Mouse (Mus musculus): ENCODE measurements around the gene Guf1. TPM values are rescaled to one million over a fixed set of nuclear protein-coding genes. Genes with fewer than 3 reads are reported as not detected.

Guf1 gene
- total RNA-seq (2021) (10 to 100 TPM; 16.5 to 20.0 TPM), polyA plus RNA-seq (2012; rRNA removed) (21.0 and 27.1 TPM in 2 replicates)
- long read RNA-seq, full-length matches to known transcripts: 15 of 24 reads
- long read RNA-seq, partial matches to known transcripts: 1 of 24 reads
- long read RNA-seq, other reads (novel, unspliced or antisense): 8 of 24 reads

DNA sequence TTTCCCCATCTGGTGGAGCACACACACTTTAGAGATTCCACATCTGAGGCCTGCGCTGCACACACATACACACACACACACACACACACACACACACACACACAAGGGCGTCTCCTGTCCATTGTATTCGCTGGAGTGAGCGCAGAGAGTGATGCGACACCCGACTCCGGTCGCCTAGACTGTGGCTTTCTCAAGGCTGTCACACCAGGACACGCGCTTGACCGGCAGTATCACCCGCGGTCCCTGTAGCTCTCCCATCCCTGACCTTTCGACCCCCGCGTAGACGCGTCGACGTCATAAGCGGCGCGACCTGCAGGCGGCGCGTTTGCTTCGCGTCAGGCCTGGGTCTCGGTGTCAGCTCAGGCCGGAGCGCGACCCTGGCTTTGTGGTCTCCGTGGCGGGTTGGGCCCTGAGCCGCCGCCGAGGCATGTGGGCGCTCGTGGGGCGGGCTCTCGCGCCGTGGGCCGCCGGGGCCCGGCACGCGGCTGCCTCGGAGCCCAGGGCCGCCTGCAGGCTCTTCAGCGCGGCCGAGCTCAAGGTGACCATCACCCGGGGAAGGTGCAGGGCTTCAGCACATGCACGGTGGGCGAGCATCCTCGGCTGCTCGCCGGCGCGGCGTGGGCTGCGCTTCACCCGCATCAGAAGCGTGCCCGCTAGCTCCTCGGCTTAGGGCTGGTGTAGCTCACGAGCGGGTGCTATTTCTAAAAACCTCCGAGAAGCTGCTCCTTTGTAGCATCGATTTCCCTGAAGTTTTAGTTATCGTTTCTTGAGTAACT lies at the start of gene Guf1:
Gene Guf1, plus strand, starts transcription at position 296 of the 776 bp plus-strand sequence.
- peak; percentile 96 for DNase-seq

- no peak for DNase-seq
Observed at GRCm38 (mm10) chr5:69507045-69507444, 49.7 kb upstream of the Guf1 start.

DNA sequence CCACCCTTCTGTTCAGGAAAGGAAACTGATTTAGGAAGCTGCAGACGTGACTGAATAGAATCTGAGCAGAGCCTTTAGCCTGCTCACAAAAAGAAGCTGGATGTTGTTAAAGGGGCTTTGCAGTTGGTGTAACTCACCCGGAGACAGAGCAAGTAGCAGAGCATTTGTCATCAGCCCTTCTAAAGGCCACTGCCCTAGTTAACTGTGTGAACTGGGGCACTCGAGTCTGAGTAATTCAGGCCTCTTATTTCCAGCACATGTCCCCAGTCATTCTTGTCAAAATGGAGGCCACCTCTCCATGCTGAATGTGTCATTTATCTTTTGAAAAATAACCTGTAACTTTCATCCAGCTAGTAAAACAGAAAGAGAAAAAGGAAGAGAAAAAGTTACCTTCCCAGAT lies 45.1 kb upstream of the Guf1 start:
- peak; percentile 8 for DNase-seq

DNA sequence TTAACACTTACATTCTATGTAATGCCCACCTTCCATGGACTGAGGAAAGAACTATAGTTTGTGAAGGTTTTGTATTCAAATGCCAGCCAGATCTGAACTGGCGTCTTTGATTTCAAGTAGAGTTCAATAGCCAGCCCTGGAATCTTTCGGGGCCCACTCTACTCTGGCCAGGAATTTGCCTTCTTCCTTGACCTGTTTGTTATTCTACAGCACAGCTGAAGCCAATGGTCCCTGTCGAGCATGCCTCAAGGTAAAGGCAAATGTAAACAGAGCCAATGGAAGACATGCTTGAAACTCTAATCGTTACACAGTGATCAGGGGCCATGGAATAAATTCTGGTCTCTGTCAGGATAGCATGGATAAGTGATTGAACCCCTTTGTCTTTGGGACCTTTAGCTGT lies 44.5 kb upstream of the Guf1 start:
- no peak for DNase-seq

- peak; percentile 31 for DNase-seq
Observed at GRCm38 (mm10) chr5:69520661-69521278, 36.0 kb upstream of the Guf1 start.

- no peak for DNase-seq
Observed at GRCm38 (mm10) chr5:69522064-69522463, 34.7 kb upstream of the Guf1 start.

- DNase-seq: no peak
Observed at GRCm38 (mm10) chr5:69523944-69524343, 32.8 kb upstream of the Guf1 start.

GRCm38 (mm10) chr5:69541680-69542079 lies 15.0 kb upstream of the Guf1 start:
- DNase-seq: no peak

DNA sequence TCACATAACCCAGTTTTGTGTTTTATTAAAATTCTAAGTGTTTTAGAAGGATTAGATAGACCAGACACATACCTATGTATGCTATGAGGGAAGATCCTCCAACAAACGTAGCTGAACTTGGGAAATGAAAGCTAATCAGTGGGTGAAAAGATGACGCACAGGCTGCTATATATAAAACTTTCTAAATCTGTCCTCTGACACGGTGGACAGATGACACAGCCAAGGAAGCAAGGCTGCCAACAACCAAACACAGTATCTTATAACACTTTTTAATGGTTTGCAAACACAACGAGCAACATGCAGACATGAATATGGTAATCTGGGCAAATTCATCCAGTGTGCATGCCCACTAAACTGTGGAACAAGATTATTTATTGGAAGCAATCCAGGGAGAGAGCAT lies 14.2 kb upstream of the Guf1 start, which contains the start of gene Yipf7:
Gene Yipf7, minus strand, starts transcription at position 160 of the 400 bp plus-strand sequence.
- no peak for DNase-seq

GRCm38 (mm10) chr5:69557404-69557935 lies 747 bp downstream of the Guf1 start:
- DNase-seq: no peak

DNA sequence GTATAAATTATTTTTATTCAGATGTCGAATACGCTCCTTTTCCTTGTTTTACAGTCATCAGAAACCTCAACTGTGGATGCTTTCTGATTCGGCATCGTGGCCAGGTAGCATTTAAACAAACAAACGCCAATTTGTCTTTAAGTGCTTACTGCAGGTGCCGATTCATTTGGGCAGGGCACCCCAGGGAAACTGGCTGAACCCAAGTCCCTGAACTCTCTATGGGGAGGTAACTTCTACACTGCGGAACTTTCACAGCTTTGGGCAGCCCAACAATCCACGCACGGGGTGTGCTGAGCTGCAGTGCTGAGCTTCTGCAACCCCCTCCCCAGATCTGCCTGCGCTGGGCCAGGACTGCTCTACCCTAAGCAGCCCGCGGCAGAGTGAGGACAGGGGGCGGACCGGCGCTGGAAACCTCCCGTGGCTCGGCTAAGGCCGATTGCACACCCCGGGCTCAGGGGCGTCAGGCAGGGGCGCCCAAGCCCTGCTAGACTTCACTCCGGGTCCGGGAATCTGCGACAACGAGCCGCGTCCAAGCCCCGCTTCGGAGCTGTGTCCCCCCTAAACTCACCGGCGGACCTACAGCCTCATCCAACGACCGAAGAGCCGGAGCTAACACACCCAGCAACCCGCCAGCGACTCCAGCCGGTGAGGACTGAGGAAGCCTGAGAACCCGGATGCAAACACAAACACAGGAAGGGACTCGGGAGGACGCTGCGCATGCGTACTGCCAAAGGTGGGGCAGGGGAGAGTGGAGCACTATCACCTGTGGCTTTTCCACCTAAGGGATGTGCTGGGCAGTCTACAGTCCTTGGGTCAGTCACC lies 35.1 kb downstream of the Guf1 start, which contains the start of gene Gnpda2:
Gene Gnpda2, minus strand, starts transcription at position 701 of the 822 bp plus-strand sequence.
- peak; percentile 91 for DNase-seq

DNA sequence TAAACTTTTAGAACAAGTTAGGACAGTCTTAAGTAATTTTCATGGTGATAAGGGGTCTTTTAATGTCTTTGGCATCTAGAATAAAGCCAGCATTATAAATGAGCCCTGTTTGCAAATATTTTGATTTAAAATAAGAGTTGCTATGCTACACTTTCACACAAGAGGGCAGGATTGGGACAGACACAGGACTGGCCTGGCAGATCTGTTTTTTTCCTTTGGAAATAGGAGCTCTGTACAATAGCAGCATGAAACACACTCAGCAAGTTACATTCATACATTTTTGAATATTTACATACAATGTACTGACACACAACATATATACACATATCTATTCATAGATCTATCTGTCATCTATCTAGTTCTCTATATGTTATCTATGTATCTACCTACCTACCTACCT lies 44.3 kb downstream of the Guf1 start:
- DNase-seq: no peak

DNA sequence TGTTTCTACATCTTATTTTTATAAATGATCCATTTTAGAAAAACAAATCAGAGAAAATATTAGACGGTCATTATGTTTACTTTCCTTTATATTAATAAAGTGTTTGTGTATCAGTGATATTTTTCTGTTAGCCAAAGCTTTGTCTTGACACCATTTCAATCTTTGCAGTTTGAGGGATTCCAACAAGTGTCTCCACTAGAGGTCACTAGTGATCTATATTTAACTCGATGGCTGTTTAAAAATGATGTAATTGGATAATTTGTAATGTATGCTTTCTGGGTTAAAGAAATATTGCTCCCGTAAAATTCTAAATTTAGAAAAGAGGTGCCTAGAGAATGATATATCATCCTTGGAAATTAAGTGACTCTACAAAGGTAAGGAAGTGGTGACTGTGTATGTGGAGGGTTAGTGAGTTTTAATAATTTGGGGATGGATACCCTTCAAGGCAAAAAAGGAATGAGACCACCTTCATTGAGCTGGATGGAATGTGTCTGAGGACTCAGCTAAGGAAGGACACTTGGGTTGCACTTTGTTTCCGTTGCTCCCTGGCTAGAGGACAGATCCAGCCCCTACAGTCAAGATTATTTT lies 56.6 kb downstream of the Guf1 start:
- DNase-seq: no peak

- DNase-seq: no peak
Observed at GRCm38 (mm10) chr5:69620899-69621298, 64.2 kb downstream of the Guf1 start.

Other genes with a start within 250 kb of the Guf1 start
- under 1 TPM; 0.28 to 0.40 TPM for gene Kctd8, start 215.2 kb upstream of the Guf1 start, total RNA-seq (2021)
- 1.0 and 1.3 TPM in 2 replicates for gene Kctd8, start 215.2 kb upstream of the Guf1 start, polyA plus RNA-seq (2012; rRNA removed)
- gene Yipf7, start 14.3 kb upstream of the Guf1 start, total RNA-seq (2021): not detected
- not detected in 2 replicates for gene Yipf7, start 14.3 kb upstream of the Guf1 start, polyA plus RNA-seq (2012; rRNA removed)
- 10 to 100 TPM; 18.3 to 22.2 TPM for gene Gnpda2, start 35.4 kb downstream of the Guf1 start, total RNA-seq (2021)
- 6.3 and 11.3 TPM in 2 replicates for gene Gnpda2, start 35.4 kb downstream of the Guf1 start, polyA plus RNA-seq (2012; rRNA removed)